Mouse (Mus musculus) kidney, postnatal 0 days (tissue): ENCODE data around the gene Acly. TPM values are rescaled to one million over a fixed set of nuclear protein-coding genes. Genes with fewer than 3 reads are reported as not detected.
"Not testable (repeated sequence)": the region's sequence is repeated elsewhere in the genome, so short reads cannot be mapped to it uniquely, and the experiment has no call there.

Experiments
- ATAC-seq: fragments of 200-750 bp; cut with Nextera tagmentation; replicated peaks from 2 replicates; pipeline ENCODE4 v1.8.0; 2017; ENCODE audit warnings: low read depth, moderate number of reproducible peaks, moderate TSS enrichment, moderate library complexity; ENCODE audit not compliant: low FRiP score
- DNase-seq: peaks from one replicate; pipeline ENCODE4 v3.0.0-alpha.2; 2016; ENCODE audit warnings: low spot score
- H3K27ac ChIP-seq: fragments of 300-500 bp; sonication (generic); 2 replicates; pipeline ENCODE4 v1.5.1; 2014; ENCODE audit warnings: mild to moderate bottlenecking
- H3K27me3 ChIP-seq: fragments of 300-500 bp; sonication (generic); 2 replicates; pipeline ENCODE4 v1.6.1; 2014; ENCODE audit warnings: low read length, mixed read lengths; ENCODE audit not compliant: insufficient read depth
- H3K36me3 ChIP-seq: fragments of 300-500 bp; sonication (generic); 2 replicates; pipeline ENCODE4 v1.6.1; 2014; ENCODE audit warnings: low read length, mixed read lengths; ENCODE audit not compliant: insufficient read depth
- H3K4me1 ChIP-seq: fragments of 300-500 bp; sonication (generic); replicated peaks from 2 replicates; pipeline ENCODE4 v1.6.1; 2014; ENCODE audit warnings: antibody characterized with exemption, low read length, mixed read lengths; ENCODE audit not compliant: insufficient read depth
- H3K4me2 ChIP-seq: fragments of 300-500 bp; sonication (generic); 2 replicates; pipeline ENCODE4 v1.6.1; 2014; ENCODE audit warnings: mild to moderate bottlenecking, low read length, moderate library complexity, mixed read lengths
- H3K4me3 ChIP-seq: fragments of 300-500 bp; sonication (generic); replicated peaks from 2 replicates; pipeline ENCODE4 v1.5.1; 2014; ENCODE audit warnings: low read depth, low read length
- H3K9ac ChIP-seq: fragments of 300-500 bp; sonication (generic); 2 replicates; pipeline ENCODE4 v1.6.1; 2014; ENCODE audit warnings: low read depth, low read length
- H3K9me3 ChIP-seq: fragments of 300-500 bp; sonication (generic); replicated peaks from 2 replicates; pipeline ENCODE4 v1.6.1; 2016; ENCODE audit warnings: low read length, inconsistent platforms, mixed read lengths
- CTCF ChIP-seq: IDR thresholded peaks from 2 replicates; pipeline ENCODE4 v1.5.1; 2016; ENCODE audit warnings: antibody characterized with exemption, low read depth, mild to moderate bottlenecking, moderate library complexity
- WGBS: fragments of 180-500 bp; shearing (Covaris S2); extraction: QIAGEN DNeasy Blood & Tissue Kit; methylation state at CpG from one replicate; pipeline ENCODE4 v1.1.7; 2014; 5-methylcytosine and 5-hydroxymethylcytosine counted together
- polyA plus RNA-seq: library from polyadenylated mRNA; unstranded; fragments of >200 nt; fragmentation: Nextera tagmentation; extraction: Ambion mirVana; gene quantifications from 2 replicates; pipeline ENCODE4 v1.2.1, GENCODE M21; 2015

The Acly gene
- polyA plus RNA-seq, 1 experiment from 2014 or later, result 86.4 TPM

DNA sequence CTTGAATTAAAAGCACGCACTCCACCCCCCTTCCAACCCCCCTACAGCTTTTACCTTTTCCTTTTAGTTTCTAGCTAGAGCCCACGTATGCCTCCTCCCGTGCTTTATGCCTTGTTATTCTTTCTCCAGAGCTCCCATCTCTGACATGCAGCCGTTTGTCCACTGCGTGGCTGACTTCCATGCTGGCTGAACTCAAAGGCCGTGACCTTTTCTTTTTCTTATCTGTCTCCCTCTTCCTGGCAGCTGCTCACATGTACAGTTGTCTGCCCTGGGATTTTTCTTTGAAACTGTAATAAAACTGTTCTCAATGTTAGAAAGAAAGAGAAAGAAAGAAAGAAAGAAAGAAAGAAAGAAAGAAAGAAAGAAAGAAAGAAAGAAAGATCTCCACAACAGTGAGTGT, 13.2 kb upstream of the Acly start:
- Histone ChIP-seq H3K27me3 (no peaks in the 10 kb centered on the region), H3K9me3 (no peaks in the 10 kb centered on the region), H3K4me3 (no peak overlapping the region), H3K27ac (no peak overlapping the region), H3K4me2 (no peak overlapping the region), H3K4me1 (no peaks in the 10 kb centered on the region), H3K36me3 (no peaks in the 10 kb centered on the region), H3K9ac (no peak overlapping the region)
- 32% methylated on average over 6 of the region's 6 CpGs for WGBS
- no peak for TF ChIP-seq CTCF
- no peak for ATAC-seq
- DNase-seq, result no peak

DNA sequence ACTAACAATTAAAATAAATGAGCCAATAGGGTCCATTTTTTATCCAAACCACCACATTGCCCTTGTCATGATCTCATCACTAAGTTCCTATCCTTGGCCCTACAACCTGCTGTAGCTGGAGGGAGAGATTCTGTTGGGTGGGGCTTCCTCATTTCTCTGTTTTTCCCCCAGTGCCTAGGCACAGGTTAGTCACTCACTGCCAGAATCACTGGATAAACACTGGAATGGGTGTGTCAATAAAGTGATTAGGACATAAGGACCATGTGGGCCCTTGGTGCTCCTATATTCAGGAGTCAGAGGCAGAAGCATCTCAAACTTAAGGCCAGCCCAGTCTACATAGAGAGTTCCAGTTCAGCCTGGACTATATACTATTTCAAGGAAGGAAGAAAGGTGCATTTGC, 8.7 kb upstream of the Acly start:
- Histone ChIP-seq H3K9ac (no peak overlapping the region), H3K27ac (no peak overlapping the region), H3K4me1 (no peaks in the 10 kb centered on the region), H3K27me3 (no peaks in the 10 kb centered on the region), H3K36me3 (no peaks in the 10 kb centered on the region), H3K4me2 (no peak overlapping the region), H3K9me3 (no peaks in the 10 kb centered on the region), H3K4me3 (no peak overlapping the region)
- no peak for TF ChIP-seq CTCF
- ATAC-seq (no peak), DNase-seq (no peak)

DNA sequence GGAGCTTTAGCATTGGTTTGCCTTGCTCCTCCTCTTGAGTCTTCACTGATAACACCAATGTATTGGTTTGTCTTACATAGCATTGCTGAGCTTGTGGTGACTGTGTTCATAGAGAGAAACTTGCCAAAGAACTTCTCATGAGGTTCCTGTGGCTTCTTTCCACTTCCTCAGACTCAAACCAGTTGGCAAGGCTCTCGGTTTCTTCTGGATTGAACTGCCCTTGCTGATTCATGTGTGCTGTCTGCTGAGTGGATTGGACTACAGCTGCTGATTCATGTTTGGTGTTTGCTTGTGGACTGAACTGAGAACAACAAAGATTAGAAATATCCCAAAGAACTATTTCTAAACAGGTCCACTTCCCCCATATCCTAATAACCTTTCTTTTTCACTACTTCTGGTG, 8.2 kb upstream of the Acly start:
- DNase-seq (no peak), ATAC-seq (no peak)
- no peak overlapping the region for H3K4me2 ChIP-seq
- H3K9me3 ChIP-seq, result no peaks in the 10 kb centered on the region
- no peak overlapping the region for H3K27ac ChIP-seq
- no peak overlapping the region for H3K9ac ChIP-seq
- 68% methylated on average over 1 of the region's 1 CpGs for WGBS
- H3K4me3 ChIP-seq, result no peak overlapping the region
- no peaks in the 10 kb centered on the region for H3K36me3 ChIP-seq
- H3K27me3 ChIP-seq, result no peaks in the 10 kb centered on the region
- no peak for TF ChIP-seq CTCF
- no peaks in the 10 kb centered on the region for H3K4me1 ChIP-seq

GRCm38 (mm10) chr11:100534821-100535220, 7.0 kb upstream of the Acly start:
- not testable (repeated sequence) for H3K9me3 ChIP-seq, H3K4me2 ChIP-seq, H3K9ac ChIP-seq, H3K4me1 ChIP-seq, H3K4me3 ChIP-seq, H3K27ac ChIP-seq, H3K36me3 ChIP-seq, ATAC-seq, DNase-seq, H3K27me3 ChIP-seq
- 81% methylated on average over 6 of the region's 6 CpGs for WGBS

GRCm38 (mm10) chr11:100534411-100534810, 6.6 kb upstream of the Acly start:
- not testable (repeated sequence) for ATAC-seq, H3K27me3 ChIP-seq, H3K27ac ChIP-seq, H3K9ac ChIP-seq, H3K9me3 ChIP-seq, H3K4me2 ChIP-seq, H3K4me3 ChIP-seq, H3K4me1 ChIP-seq, DNase-seq, H3K36me3 ChIP-seq
- 77% methylated on average over 2 of the region's 2 CpGs for WGBS

DNA sequence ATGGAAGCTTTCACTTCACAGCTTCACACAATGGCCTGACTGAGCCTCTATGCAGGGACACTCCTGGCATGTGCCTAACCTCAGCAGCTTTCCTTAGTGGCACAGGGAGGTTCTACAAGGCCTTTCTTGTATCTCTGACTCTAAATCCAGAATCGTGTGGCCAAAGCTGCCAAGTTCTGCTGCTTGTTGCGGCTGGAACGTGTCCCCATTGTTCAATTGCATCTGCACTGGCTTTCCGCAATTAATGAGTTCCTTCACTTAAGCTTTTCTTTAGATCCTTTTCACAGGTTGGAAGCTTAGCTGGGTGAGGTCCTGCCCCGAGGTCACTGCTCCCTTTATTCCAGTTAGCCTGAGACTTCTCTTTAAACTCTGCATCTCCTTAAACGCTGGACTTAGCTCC, 6.1 kb upstream of the Acly start:
- Histone ChIP-seq H3K27me3 (no peaks in the 10 kb centered on the region), H3K9ac (no peak overlapping the region), H3K4me3 (no peak overlapping the region), H3K9me3 (no peaks in the 10 kb centered on the region), H3K4me2 (no peak overlapping the region), H3K36me3 (no peaks in the 10 kb centered on the region), H3K27ac (no peak overlapping the region), H3K4me1 (no peaks in the 10 kb centered on the region)
- DNase-seq, result no peak
- ATAC-seq, result no peak
- no peak for TF ChIP-seq CTCF
- WGBS, result 83% methylated on average over 6 of the region's 6 CpGs

DNA sequence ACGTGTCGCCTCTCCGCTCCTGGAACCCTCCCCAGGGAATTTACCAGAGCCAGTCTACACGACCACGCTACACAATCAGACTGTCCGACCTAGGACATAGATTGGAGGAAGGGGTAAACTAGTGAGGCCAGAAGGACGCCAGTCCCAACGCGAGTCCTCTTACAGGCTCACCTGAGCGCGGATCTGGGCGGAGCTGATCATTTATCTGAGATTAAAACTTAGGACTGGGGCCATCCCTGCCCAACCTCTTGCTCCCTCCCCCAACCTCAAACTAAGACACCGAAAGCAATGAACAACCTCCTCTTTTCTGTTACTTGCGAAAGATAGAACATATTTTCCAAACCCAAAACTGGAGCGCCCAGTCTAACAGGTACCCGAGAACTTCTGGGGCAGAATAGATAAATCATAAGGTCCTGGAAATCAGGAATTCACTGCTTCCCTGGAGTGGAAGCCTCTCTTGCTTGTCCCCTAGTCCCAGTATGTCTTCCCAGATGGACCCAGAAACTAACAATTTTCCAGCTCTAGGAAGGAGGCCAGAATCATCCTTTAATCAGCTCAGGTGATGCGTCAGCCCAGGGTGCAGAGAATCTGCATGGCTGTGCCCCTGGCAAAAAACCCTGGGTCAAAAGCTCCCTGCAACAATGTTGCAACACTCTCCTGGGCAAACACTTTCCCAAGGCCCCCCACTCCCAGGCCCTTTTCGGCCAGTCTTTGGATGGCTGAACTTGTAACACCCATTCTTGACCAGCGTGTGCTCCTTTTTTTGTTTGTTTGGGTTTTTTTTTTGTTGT, 770 bp upstream of the Acly start:
- Histone ChIP-seq H3K36me3 (0 out of 2 replicates have a peak, but pooled peaks cover 7% of the 10 kb centered on the region), H3K4me1 (peaks cover 22% of the 10 kb centered on the region), H3K27ac (peak overlapping the region; percentile 47), H3K9me3 (no peaks in the 10 kb centered on the region), H3K4me3 (peak overlapping the region; percentile 82), H3K27me3 (no peaks in the 10 kb centered on the region), H3K4me2 (peak overlapping the region; percentile 83), H3K9ac (peak overlapping the region; percentile 52)
- no peak for ATAC-seq
- TF ChIP-seq CTCF, result no peak
- DNase-seq, result no peak
- WGBS, result 24% methylated on average over 19 of the region's 19 CpGs
